Mouse (Mus musculus) stomach, embryonic 16.5 days (tissue): ENCODE results near the gene Mtch2. TPM values are rescaled to one million over a fixed set of nuclear protein-coding genes. Genes with fewer than 3 reads are reported as not detected.

Experiments used
- ATAC-seq: fragments of 200-750 bp; cut with Nextera tagmentation; 2 replicates; pipeline ENCODE4 v1.8.0; 2017; ENCODE audit warnings: moderate number of reproducible peaks, moderate TSS enrichment; ENCODE audit not compliant: insufficient read depth, low FRiP score
- H3K27ac ChIP-seq: fragments of 300-500 bp; sonication (generic); 2 replicates; pipeline ENCODE4 v1.5.1; 2014; ENCODE audit warnings: low read length
- H3K27me3 ChIP-seq: fragments of 300-500 bp; sonication (generic); 2 replicates; pipeline ENCODE4 v1.6.1; 2014; ENCODE audit warnings: low read length, control low read depth, mixed read lengths; ENCODE audit not compliant: control insufficient read depth, insufficient read depth
- H3K36me3 ChIP-seq: fragments of 300-500 bp; sonication (generic); 2 replicates; pipeline ENCODE4 v1.6.1; 2014; ENCODE audit warnings: low read length; ENCODE audit not compliant: control insufficient read depth, insufficient read depth
- H3K4me1 ChIP-seq: fragments of 300-500 bp; sonication (generic); 2 replicates; pipeline ENCODE4 v1.6.1; 2014; ENCODE audit warnings: low read length, control low read depth, mixed read lengths; ENCODE audit not compliant: control insufficient read depth, insufficient read depth
- H3K4me2 ChIP-seq: fragments of 300-500 bp; sonication (generic); 2 replicates; pipeline ENCODE4 v1.6.1; 2014; ENCODE audit warnings: low read depth, low read length, mixed read lengths
- H3K4me3 ChIP-seq: fragments of 300-500 bp; sonication (generic); replicated peaks from 2 replicates; pipeline ENCODE4 v1.5.1; 2014; ENCODE audit warnings: mild to moderate bottlenecking, low read length
- H3K9ac ChIP-seq: fragments of 300-500 bp; sonication (generic); 2 replicates; pipeline ENCODE4 v1.6.1; 2014; ENCODE audit warnings: low read length
- H3K9me3 ChIP-seq: fragments of 300-500 bp; sonication (generic); replicated peaks from 2 replicates; pipeline ENCODE4 v1.6.1; 2016; ENCODE audit warnings: low read length, control low read depth; ENCODE audit not compliant: control insufficient read depth
- WGBS: fragments of 180-500 bp; shearing (Covaris S2); extraction: QIAGEN DNeasy Blood & Tissue Kit; methylation state at CpG from one replicate; pipeline ENCODE4 v1.1.7; 2014; 5-methylcytosine and 5-hydroxymethylcytosine counted together
- polyA plus RNA-seq: library from polyadenylated mRNA; unstranded; fragments of >200 nt; fragmentation: Nextera tagmentation; extraction: Ambion mirVana; gene quantifications from 2 replicates; pipeline ENCODE4 v1.2.1, GENCODE M21; 2015

The Mtch2 gene
- polyA plus RNA-seq, 1 experiment from 2014 or later: 221 TPM

DNA sequence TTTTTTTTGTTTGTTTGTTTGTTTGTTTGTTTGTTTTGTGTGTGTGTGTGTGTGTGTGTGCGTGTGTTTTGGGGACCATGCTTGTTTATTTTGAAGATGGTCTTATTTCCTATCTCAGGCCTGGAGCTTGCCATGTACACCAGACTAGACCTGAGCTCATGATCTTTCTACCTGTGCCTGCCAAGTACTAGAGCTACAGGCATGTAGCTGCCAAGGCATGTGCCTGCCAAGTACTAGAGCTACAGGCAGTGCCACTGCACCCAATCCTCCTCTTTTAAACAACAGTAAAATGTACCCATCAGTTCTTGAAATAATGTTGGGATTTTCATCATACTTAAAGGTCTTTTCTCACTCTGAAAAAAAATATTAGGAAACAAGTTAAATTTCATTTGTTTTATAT is 27.1 kb downstream of the Mtch2 start:
- ATAC-seq: no peak
- Histone ChIP-seq H3K4me1 (peaks cover 10% of the 10 kb centered on the region), H3K9ac (no peak overlapping the region), H3K9me3 (no peaks in the 10 kb centered on the region), H3K4me3 (no peak overlapping the region), H3K4me2 (no peak overlapping the region), H3K27ac (no peak overlapping the region), H3K27me3 (no peaks in the 10 kb centered on the region), H3K36me3 (no peaks in the 10 kb centered on the region)
- WGBS: 71% methylated on average over 1 of the region's 1 CpGs

DNA sequence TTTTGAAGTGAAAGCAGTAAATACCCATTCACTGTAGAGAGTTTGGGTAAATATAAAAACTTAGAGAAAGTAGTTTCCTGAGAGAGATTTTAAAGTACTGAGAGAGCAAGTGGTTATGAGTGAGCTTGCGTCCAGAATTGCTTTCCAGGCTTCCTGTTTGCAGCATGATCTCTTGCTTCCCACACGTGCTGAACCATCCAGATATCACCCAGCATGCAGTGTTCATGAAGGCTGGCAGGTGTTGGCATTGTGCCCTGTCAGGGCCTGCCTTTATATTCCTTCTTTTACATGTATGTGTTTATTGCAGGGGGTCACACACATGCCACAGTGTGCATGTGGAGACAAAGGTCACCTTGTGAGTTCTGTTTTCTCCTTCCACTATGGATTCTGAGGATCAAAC is 28.3 kb downstream of the Mtch2 start:
- Histone ChIP-seq H3K27me3 (no peaks in the 10 kb centered on the region), H3K36me3 (no peaks in the 10 kb centered on the region), H3K9ac (no peak overlapping the region), H3K4me1 (peaks cover 4% of the 10 kb centered on the region), H3K4me3 (no peak overlapping the region), H3K9me3 (no peaks in the 10 kb centered on the region), H3K27ac (no peak overlapping the region), H3K4me2 (no peak overlapping the region)
- WGBS: 63% methylated on average over 2 of the region's 2 CpGs
- no peak for ATAC-seq

DNA sequence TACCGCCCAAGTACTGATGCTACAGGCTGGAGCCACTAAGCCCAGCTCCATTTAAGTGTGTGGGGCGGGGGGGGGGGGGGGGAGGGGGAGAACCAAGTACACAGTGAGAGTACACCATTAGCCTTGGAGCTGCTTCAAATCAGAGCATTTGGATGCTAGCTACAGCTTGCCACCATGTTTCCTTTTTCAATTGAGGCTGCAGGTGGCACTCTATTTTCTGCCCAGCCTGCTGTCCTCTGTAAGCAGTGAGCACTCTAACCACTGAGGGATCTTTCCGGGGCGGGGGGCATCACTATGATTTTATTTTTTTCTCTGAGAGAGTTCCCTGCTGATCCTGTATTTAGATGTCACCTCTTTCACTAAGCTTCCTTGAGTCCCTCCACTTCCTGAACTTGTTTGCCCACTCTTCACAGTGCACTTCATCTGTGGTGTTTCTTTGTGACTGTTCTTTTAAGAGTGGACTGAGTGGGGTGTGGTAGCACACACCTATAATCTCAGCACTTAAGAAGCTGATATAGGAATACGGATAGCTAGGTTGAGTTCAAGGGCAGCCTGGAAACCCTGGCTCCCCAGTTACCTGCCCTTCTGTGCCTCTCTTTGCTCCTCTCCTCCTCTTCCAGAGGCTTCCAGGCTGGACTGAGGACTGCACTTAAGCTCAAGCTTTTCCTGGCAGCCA is 30.8 kb downstream of the Mtch2 start:
- WGBS: 58% methylated on average over 5 of the region's 5 CpGs
- no peak overlapping the region for H3K4me2 ChIP-seq
- no peak for ATAC-seq

DNA sequence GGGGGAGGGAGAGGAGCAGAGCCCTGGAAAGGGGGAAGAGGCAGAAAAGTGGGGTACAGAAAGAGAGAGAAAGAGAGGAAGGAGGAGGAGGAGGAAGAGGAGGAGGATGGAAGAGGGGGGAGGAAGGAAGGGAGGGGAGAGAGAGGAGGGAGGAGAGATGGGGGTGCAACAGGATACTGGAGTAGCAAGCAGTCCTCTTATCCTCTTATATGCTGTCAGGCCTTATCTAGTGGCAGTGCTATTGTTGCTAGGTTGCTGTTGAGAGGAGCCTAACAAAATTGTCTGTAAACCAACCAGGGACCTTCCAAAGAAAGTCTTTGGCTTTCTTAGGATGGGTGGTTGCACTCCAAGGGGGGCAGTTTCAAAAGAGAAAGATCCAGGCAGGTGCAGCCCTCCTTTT is 32.5 kb downstream of the Mtch2 start:
- Histone ChIP-seq H3K4me3 (no peak overlapping the region), H3K9ac (no peak overlapping the region), H3K36me3 (no peaks in the 10 kb centered on the region), H3K4me1 (no peaks in the 10 kb centered on the region), H3K27ac (no peak overlapping the region), H3K4me2 (no peak overlapping the region), H3K9me3 (no peaks in the 10 kb centered on the region), H3K27me3 (no peaks in the 10 kb centered on the region)
- ATAC-seq: no peak

More for the DNA sequence above, 30.8 kb downstream of the Mtch2 start:
- Histone ChIP-seq H3K9ac (no peak overlapping the region), H3K36me3 (no peaks in the 10 kb centered on the region), H3K27me3 (no peaks in the 10 kb centered on the region), H3K9me3 (no peaks in the 10 kb centered on the region), H3K27ac (no peak overlapping the region), H3K4me3 (no peak overlapping the region), H3K4me1 (no peaks in the 10 kb centered on the region)

DNA sequence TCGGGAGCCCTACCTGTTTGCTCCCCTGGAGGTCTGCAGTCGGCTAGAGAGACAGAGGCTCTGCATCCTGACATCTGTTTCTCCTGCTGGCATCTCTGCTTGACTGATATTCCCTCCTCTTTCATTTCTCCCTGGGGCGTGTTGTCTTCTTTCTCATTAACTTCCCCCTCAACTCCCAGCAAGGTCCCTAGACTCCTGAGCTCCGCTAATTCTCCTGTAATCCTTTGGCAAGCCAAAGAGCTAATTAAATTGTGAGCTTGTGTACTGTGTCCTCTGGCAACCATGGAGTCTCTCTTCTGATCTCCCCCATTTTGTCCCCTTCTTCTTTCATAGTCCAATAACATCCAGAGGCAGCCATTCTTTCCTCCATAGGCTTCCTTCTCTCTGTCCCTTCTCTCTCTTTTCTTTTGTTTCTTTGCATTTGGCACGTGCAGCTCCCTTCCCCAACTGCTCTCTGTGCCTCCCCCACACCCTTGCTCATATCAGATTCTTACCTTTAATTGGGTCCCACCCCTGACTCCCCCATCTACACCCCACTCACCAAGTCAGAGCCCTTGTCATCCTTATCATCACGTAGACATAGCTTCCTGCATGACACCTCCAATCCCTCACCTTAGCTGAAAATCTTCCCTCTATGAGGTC is 33.3 kb downstream of the Mtch2 start:
- Histone ChIP-seq H3K4me2 (no peak overlapping the region), H3K4me1 (peaks cover 4% of the 10 kb centered on the region; the same call in 1 of the 2 replicates), H3K4me3 (no peak overlapping the region), H3K27me3 (peaks cover under 1% of the 10 kb centered on the region; the same call in 1 of the 2 replicates), H3K9me3 (no peaks in the 10 kb centered on the region), H3K9ac (no peak overlapping the region), H3K36me3 (no peaks in the 10 kb centered on the region), H3K27ac (no peak overlapping the region)
- 39% methylated on average over 6 of the region's 6 CpGs for WGBS
- no peak for ATAC-seq

- H3K27ac ChIP-seq: no peak overlapping the region
- peaks cover 15% of the 10 kb centered on the region for H3K27me3 ChIP-seq
- no peak overlapping the region for H3K9ac ChIP-seq
- no peak overlapping the region for H3K4me3 ChIP-seq
- peaks cover 6% of the 10 kb centered on the region; the same call in 1 of the 2 replicates for H3K4me1 ChIP-seq
- H3K4me2 ChIP-seq: no peak overlapping the region
- H3K9me3 ChIP-seq: no peaks in the 10 kb centered on the region
- no peaks in the 10 kb centered on the region for H3K36me3 ChIP-seq
- WGBS: 74% methylated on average over 2 of the region's 2 CpGs
- no peak for ATAC-seq
These were observed 34.9 kb downstream of the Mtch2 start for GRCm38 (mm10) chr2:90881824-90882223.

DNA sequence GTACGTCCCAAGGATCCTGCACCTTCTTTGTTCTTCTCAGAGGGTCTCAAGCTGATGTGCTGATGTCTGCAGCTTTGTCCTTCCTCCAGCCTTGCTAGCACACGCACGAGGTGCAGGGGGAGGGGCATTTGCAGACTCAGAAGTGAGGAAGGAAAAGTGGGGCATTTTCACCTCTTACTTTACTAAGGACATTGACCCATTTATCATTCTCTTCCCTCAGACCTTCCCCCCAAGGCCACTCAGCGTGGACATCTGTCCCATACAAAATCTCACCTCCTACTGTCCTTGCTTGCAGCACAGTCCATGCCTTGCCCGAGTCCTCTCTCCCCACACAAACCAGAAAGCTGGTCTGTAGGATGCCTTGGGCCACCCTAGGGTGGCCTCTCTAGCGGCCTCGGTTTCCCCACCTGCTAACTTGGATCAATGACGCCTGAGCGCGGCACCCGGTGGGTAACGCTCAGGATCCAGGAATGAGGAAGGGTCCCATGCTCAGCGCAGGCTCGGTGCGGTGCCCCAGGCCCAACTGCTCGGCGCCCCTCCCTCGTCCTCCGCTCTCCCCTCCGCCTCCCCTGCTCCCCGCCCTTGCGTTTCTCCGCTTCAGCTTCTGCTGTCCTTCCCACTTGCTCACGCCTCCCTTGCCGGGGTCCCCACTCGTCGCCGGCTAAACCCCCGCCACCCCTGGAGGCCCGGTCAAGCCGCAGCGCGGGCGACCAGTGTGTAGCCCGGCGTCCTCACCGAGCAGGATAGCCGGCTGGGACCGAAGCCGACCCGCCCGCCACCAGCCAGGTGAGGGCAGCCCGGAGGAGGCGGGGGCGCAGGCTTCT is 38.5 kb downstream of the Mtch2 start, which contains the start of gene C1qtnf4:
Gene C1qtnf4, plus strand, starts transcription at position 643 of the 824 bp plus-strand sequence.
- Histone ChIP-seq H3K36me3 (no peaks in the 10 kb centered on the region), H3K4me1 (peaks cover 15% of the 10 kb centered on the region), H3K9ac (peak within 1 kb of the TSS; percentile 75), H3K27me3 (peaks cover 37% of the 10 kb centered on the region), H3K27ac (no peak within 1 kb of the TSS), H3K4me3 (peak within 1 kb of the TSS; percentile 56), H3K9me3 (no peaks in the 10 kb centered on the region), H3K4me2 (peak within 1 kb of the TSS; percentile 99)
- peak; percentile 29; the same call in 1 of the 2 replicates for ATAC-seq
- WGBS: 2% methylated on average over 45 of the region's 45 CpGs

- Histone ChIP-seq H3K9me3 (no peaks in the 10 kb centered on the region), H3K36me3 (no peaks in the 10 kb centered on the region), H3K27me3 (peaks cover 37% of the 10 kb centered on the region), H3K4me1 (peaks cover 15% of the 10 kb centered on the region), H3K4me2 (no peak overlapping the region), H3K9ac (no peak overlapping the region), H3K27ac (no peak overlapping the region), H3K4me3 (0 out of 2 replicates have a peak overlapping the region, but pooled peaks have one; percentile 56)
- WGBS: 32% methylated on average over 6 of the region's 6 CpGs
- no peak for ATAC-seq
These were observed 39.5 kb downstream of the Mtch2 start for GRCm38 (mm10) chr2:90886436-90886835.

DNA sequence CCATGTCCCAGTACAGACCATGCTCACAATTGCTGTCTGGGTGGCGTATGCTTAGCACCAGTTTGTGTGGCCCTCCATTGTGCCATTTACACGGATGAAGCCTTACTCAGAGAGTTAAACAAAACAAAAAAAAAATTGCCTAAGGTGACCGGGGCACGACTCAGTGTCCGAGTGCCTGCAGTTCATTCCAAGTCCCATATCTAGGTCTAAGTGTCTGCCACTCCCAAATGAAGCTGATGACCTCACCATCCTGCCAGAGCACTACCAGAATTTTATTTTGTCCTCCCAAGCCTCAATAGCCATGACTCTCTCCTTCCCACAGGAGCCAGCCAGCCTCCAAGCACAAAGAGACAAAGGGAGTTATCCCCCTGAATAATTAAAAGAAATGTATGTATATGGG is 40.7 kb downstream of the Mtch2 start:
- ATAC-seq: no peak
- Histone ChIP-seq H3K4me2 (no peak overlapping the region), H3K9ac (no peak overlapping the region), H3K36me3 (no peaks in the 10 kb centered on the region), H3K27me3 (peaks cover 37% of the 10 kb centered on the region), H3K27ac (no peak overlapping the region), H3K4me1 (peaks cover 15% of the 10 kb centered on the region), H3K4me3 (no peak overlapping the region), H3K9me3 (no peaks in the 10 kb centered on the region)
- WGBS: 61% methylated on average over 5 of the region's 5 CpGs
